Mouse (Mus musculus) hindbrain, embryonic 15.5 days (tissue): ENCODE measurements around the gene Atad1. TPM values are rescaled to one million over a fixed set of nuclear protein-coding genes. Genes with fewer than 3 reads are reported as not detected.
A peak's percentile ranks its signal among the peaks of the same experiment; 100 is the strongest.

ENCODE experiments used
- ATAC-seq: fragments of 200-750 bp; cut with Nextera tagmentation; 2 replicates; pipeline ENCODE4 v1.8.0; 2017; ENCODE audit warnings: low read depth, moderate number of reproducible peaks, moderate TSS enrichment; ENCODE audit not compliant: low FRiP score
- H3K27ac ChIP-seq: fragments of 300-500 bp; sonication (generic); replicated peaks from 2 replicates; pipeline ENCODE4 v1.5.1; 2015; ENCODE audit warnings: mild to moderate bottlenecking, inconsistent platforms
- H3K27me3 ChIP-seq: fragments of 300-500 bp; sonication (generic); 2 replicates; pipeline ENCODE4 v1.6.1; 2015; ENCODE audit warnings: control low read depth, inconsistent platforms
- H3K36me3 ChIP-seq: fragments of 300-500 bp; sonication (generic); 2 replicates; pipeline ENCODE4 v1.6.1; 2015; ENCODE audit warnings: control low read depth, inconsistent platforms
- H3K4me1 ChIP-seq: fragments of 300-500 bp; sonication (generic); replicated peaks from 2 replicates; pipeline ENCODE4 v1.6.1; 2015; ENCODE audit warnings: control low read depth, inconsistent platforms
- H3K4me2 ChIP-seq: fragments of 300-500 bp; sonication (generic); 2 replicates; pipeline ENCODE4 v1.6.1; 2015; ENCODE audit warnings: moderate library complexity, mild to moderate bottlenecking, inconsistent platforms
- H3K4me3 ChIP-seq: fragments of 300-500 bp; sonication (generic); 2 replicates; pipeline ENCODE4 v1.5.1; 2015; ENCODE audit warnings: mild to moderate bottlenecking, inconsistent platforms
- H3K9ac ChIP-seq: fragments of 300-500 bp; sonication (generic); 2 replicates; pipeline ENCODE4 v1.6.1; 2015; ENCODE audit warnings: inconsistent platforms
- H3K9me3 ChIP-seq: fragments of 300-500 bp; sonication (generic); 2 replicates; pipeline ENCODE4 v1.6.1; 2016; ENCODE audit warnings: control low read depth, inconsistent platforms
- WGBS: fragments of 180-500 bp; shearing (Covaris S2); methylation state at CpG from one replicate; pipeline ENCODE4 v1.1.7; 2015; 5-methylcytosine and 5-hydroxymethylcytosine counted together
- polyA plus RNA-seq: library from polyadenylated mRNA; unstranded; fragments of >200 nt; fragmentation: Nextera tagmentation; extraction: Ambion mirVana; gene quantifications from 2 replicates; pipeline ENCODE4 v1.2.1, GENCODE M21; 2015

Gene Atad1
- polyA plus RNA-seq, 1 experiment from 2014 or later = 112 TPM

DNA sequence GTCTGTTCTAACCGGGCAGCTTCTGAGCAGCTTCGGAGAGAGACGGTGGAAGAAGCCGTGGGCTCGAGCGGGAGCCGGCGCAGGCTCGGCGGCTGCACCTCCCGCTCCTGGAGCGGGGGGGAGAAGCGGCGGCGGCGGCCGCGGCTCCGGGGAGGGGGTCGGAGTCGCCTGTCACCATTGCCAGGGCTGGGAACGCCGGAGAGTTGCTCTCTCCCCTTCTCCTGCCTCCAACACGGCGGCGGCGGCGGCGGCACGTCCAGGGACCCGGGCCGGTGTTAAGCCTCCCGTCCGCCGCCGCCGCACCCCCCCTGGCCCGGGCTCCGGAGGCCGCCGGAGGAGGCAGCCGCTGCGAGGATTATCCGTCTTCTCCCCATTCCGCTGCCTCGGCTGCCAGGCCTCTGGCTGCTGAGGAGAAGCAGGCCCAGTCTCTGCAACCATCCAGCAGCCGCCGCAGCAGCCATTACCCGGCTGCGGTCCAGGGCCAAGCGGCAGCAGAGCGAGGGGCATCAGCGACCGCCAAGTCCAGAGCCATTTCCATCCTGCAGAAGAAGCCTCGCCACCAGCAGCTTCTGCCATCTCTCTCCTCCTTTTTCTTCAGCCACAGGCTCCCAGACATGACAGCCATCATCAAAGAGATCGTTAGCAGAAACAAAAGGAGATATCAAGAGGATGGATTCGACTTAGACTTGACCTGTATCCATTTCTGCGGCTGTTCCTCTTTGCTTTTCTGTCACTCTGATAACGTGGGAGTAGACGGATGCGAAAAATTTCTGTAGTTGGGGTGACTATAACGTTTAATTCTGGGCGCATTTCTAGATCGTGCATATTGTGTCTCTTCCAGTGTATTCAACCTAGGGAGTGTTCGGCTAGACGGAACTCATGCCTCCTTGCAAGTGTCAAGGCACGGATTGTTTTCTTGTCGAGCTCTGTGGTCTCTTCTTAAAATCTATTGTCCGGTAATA is 18.5 kb upstream of the Atad1 start:
- Histone ChIP-seq H3K36me3 (no peaks in the 10 kb centered on the region), H3K4me3 (peak overlapping the region; percentile 100), H3K4me1 (peaks cover 38% of the 10 kb centered on the region), H3K4me2 (peak overlapping the region; percentile 98), H3K9me3 (no peaks in the 10 kb centered on the region), H3K27ac (peak overlapping the region; percentile 100), H3K27me3 (no peaks in the 10 kb centered on the region), H3K9ac (peak overlapping the region; percentile 100)
- peak; percentile 0; the same call in 1 of the 2 replicates for ATAC-seq
- WGBS = under 1% methylated on average over 54 of the region's 69 CpGs

DNA sequence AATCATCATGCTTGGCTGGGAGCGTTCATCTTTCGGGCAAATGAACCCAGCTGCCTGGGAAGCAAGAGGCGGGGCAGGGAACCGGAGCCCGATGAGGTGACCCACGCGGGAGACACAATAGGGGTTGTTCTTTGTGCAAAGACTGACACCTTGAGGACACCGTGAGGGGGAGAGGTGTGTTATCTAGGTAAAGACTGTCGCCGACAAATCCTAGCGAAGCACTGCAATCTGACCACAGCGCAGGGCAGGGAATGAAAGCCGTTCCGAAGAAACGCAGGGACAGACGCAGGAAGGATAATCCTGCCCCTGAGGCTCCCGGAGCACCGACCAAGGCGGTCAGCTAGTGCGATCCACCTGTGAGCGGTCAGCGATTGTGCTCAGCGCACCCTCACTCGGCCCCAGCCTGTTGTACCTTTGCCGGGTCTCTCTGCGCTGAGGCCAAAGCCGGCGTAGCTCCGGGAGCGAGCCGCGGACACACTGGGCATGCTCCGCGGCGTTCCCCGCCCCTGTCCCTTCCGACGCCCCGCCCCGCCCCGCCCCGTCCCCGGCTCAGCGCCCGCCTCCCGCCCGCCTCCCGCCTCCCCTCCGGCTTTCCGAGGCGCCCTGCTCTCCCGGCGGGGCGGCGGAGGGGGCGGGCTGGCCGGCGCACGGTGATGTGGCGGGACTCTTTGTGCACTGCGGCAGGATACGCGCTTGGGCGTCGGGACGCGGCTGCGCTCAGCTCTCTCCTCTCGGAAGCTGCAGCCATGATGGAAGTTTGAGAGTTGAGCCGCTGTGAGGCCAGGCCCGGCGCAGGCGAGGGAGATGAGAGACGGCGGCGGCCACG is 17.5 kb upstream of the Atad1 start, which contains the start of gene Pten:
Pten (plus strand) TSS at position 598 of the 826 bp plus-strand sequence.
- peak; percentile 92 for ATAC-seq
- Histone ChIP-seq H3K36me3 (no peaks in the 10 kb centered on the region), H3K4me1 (peaks cover 28% of the 10 kb centered on the region), H3K4me3 (peak within 1 kb of the TSS; percentile 100), H3K4me2 (peak within 1 kb of the TSS; percentile 98), H3K9ac (peak within 1 kb of the TSS; percentile 100), H3K27ac (peak within 1 kb of the TSS; percentile 100), H3K27me3 (no peaks in the 10 kb centered on the region), H3K9me3 (no peaks in the 10 kb centered on the region)
- under 1% methylated on average over 55 of the region's 77 CpGs for whole genome bisulfite sequencing

DNA sequence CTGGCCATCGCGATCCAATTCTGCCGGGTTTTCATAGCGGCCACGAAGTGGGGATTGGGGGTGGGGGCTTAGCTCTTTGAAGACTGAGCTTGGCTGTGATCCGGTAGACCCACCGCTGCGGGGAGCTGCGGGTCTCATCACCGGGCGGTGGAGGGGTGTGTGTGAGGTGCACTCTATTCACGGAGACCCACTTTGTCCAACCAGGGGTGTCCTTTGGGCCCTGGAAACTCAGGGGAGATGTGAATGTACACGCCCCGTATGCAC is 17.0 kb upstream of the Atad1 start:
- no peaks in the 10 kb centered on the region for H3K27me3 ChIP-seq
- peaks cover 26% of the 10 kb centered on the region for H3K4me1 ChIP-seq
- peak overlapping the region; percentile 100 for H3K4me3 ChIP-seq
- no peaks in the 10 kb centered on the region for H3K36me3 ChIP-seq
- peak overlapping the region; percentile 100 for H3K27ac ChIP-seq
- peak overlapping the region; percentile 78 for H3K9ac ChIP-seq
- peak; percentile 67 for ATAC-seq
- H3K9me3 ChIP-seq = no peaks in the 10 kb centered on the region
- under 1% methylated on average over 14 of the region's 14 CpGs for WGBS
- H3K4me2 ChIP-seq = peak overlapping the region; percentile 98

DNA sequence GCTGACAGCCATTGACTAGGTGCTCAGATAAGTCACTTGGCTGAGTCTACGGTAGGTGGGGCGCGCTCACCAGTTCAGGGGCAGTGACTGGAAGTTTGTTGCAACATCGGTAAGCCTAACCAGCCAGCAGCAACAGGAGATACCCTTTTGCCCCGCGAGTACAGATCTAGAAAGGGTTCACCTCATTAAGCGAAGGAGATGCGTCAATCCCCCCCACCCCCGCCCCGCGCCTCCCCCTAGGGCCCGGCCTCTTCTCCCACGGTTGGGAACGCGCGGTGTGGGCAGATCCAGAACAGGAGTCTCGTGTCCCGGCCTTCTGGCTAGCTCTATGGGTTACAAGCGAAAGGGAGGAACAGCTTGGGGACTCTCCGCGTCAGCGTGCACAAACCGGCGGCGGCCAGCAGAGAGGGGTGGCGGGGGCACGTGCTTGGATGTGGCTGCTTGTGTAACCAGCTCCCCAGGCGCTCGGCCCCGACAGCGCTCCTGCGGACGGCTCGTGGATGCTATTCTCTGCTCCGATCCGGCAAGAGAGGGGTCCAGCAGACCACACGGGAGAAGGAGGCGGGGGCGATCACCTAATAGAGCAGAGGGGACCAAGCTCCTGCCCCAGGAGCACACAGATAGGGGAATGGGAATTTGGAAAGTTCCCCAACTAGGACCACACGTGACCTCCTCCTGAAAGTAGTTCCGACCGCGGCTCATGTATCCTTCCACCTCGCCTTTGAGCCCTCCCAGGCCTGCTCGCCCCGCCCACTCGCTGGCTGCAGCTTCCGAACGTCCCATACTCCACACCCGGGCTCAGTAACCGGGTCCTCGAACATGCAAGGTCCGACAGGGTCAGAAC is 16.4 kb upstream of the Atad1 start:
- H3K27me3 ChIP-seq = no peaks in the 10 kb centered on the region
- H3K4me2 ChIP-seq = peak overlapping the region; percentile 98
- no peaks in the 10 kb centered on the region for H3K36me3 ChIP-seq
- peaks cover 23% of the 10 kb centered on the region for H3K4me1 ChIP-seq
- peak overlapping the region; percentile 100 for H3K27ac ChIP-seq
- no peaks in the 10 kb centered on the region for H3K9me3 ChIP-seq
- H3K9ac ChIP-seq = peak overlapping the region; percentile 78
- ATAC-seq = peak; percentile 87
- peak overlapping the region; percentile 100 for H3K4me3 ChIP-seq
- WGBS = under 1% methylated on average over 53 of the region's 53 CpGs

DNA sequence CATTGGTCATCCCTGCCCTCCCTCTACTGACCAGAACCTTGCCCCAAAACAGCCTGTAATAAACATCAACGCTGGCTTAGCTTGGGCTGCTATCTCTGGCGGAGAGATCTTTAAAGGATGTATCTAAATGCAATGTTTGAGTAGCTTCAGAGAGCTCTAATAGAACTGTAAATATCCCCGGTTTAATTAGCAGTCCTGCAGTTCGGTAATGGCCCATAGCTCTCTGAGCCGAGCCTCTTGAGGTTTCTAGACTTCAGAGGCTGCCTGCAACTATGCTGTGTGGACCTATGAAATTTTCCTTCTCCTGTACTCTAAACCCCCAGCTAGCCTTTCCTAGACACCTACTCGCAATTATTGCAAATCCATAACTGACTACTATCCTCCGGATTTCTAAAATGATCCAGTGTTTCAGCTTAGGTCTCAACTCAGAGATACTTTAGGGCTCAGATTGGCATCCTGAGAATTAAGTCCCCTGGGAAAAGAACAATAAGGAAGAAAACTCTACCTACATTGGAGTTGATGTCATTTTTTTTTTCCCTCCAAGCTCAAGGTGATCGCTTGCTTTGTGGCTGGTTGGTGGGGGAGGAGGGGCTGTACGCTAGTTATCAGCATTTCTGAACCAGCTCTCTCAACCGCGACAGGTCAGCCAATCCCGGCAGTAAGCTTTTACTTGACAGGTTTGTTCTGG is 15.7 kb upstream of the Atad1 start:
- H3K27ac ChIP-seq = peak overlapping the region; percentile 100
- peak overlapping the region; percentile 98 for H3K4me2 ChIP-seq
- peaks cover 17% of the 10 kb centered on the region for H3K4me1 ChIP-seq
- H3K36me3 ChIP-seq = no peaks in the 10 kb centered on the region
- 4% methylated on average over 12 of the region's 12 CpGs for WGBS
- no peaks in the 10 kb centered on the region for H3K27me3 ChIP-seq
- no peak for ATAC-seq
- peak overlapping the region; percentile 100 for H3K4me3 ChIP-seq
- H3K9ac ChIP-seq = peak overlapping the region; percentile 78
- no peaks in the 10 kb centered on the region for H3K9me3 ChIP-seq

DNA sequence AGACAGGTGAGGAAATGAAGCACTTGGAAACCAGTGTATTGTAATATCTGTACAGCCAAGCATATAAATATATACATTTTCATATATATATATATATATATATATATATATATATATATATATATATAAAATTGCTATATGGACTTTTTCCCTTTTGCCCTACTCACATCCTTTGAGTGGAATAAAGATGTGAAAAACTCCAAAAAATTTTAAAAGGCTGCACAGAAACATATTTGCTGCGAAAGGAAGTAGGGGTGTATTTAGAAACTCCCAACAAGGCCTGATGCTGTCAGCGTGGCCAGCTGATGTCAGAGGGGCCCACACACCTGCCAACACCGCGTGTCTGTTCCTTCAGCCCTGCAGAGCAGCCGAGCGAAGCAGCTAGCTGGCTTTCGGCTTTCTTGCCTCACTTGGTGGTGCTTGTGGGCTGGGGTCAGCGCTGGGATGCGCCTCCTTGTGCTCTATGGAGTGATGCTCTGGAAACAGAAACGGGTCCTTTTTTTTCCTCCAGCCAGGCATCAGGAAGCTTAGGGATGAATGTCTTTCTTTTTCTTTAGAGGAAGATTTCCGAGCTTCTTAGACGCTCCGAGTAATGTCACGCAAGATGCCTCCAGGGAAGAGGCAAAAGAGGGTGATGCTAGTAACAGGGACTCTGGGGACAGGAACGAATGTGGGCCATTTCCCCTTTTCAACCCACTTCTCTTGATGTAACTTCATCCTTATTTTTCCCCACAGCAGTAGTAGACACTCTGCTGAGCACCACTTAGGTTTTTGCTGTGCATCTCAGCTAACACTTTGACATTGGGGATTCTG is 14.8 kb upstream of the Atad1 start:
- 13% methylated on average over 15 of the region's 15 CpGs for WGBS
- no peaks in the 10 kb centered on the region for H3K36me3 ChIP-seq
- ATAC-seq = no peak
- H3K27ac ChIP-seq = no peak overlapping the region
- peak overlapping the region; percentile 98 for H3K4me2 ChIP-seq
- no peaks in the 10 kb centered on the region for H3K27me3 ChIP-seq
- H3K4me3 ChIP-seq = no peak overlapping the region
- H3K9ac ChIP-seq = peak overlapping the region; percentile 25; the same call in 1 of the 2 replicates
- no peaks in the 10 kb centered on the region for H3K9me3 ChIP-seq
- peaks cover 14% of the 10 kb centered on the region for H3K4me1 ChIP-seq

DNA sequence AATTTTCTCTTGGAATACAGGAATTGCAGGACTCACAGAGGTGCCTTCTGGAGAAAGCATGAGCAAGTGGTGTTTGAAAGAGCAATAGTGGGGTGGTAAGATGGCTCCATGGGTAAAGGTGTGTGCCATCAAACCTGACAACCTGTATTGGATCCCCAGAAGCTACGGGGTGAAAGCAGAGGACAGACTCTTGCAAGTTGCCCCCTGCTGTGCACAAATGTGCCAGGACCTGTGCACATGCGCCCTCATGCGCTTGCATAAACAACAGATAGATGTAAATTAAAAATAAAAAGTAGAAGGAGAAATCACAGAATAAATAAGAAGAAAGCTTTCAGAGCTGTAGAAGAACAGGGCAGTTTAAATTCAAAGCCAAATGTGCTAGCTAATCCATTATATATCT is 13.8 kb upstream of the Atad1 start:
- Histone ChIP-seq H3K4me2 (no peak overlapping the region), H3K9ac (no peak overlapping the region), H3K27ac (no peak overlapping the region), H3K4me1 (peaks cover 14% of the 10 kb centered on the region), H3K36me3 (no peaks in the 10 kb centered on the region), H3K27me3 (no peaks in the 10 kb centered on the region), H3K9me3 (no peaks in the 10 kb centered on the region), H3K4me3 (no peak overlapping the region)
- 71% methylated on average over 3 of the region's 3 CpGs for WGBS
- no peak for ATAC-seq

DNA sequence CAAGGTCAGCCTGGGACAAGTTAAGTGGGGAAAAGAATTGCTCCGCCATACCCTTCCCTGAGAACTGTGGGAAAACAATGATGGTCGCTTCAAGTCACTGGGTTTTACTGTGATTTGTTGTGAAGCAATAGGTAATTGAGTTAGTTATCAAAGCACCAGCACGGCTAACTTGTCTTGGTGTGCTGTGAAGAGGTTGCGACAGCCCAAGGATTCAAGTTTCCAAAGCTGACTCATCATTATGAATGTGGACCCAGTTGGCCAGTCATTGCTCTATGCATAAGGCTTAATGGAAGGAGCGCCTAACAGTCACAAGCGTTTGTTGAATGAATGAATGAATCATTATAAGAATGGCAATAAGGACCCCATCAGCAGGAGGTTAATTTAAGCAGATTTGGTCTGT is 12.8 kb upstream of the Atad1 start:
- WGBS = 96% methylated on average over 6 of the region's 6 CpGs
- ATAC-seq = no peak
- no peak overlapping the region for H3K4me3 ChIP-seq
- H3K27me3 ChIP-seq = no peaks in the 10 kb centered on the region
- H3K9me3 ChIP-seq = no peaks in the 10 kb centered on the region
- no peaks in the 10 kb centered on the region for H3K36me3 ChIP-seq
- peaks cover 14% of the 10 kb centered on the region for H3K4me1 ChIP-seq
- no peak overlapping the region for H3K4me2 ChIP-seq
- no peak overlapping the region for H3K9ac ChIP-seq
- H3K27ac ChIP-seq = no peak overlapping the region

DNA sequence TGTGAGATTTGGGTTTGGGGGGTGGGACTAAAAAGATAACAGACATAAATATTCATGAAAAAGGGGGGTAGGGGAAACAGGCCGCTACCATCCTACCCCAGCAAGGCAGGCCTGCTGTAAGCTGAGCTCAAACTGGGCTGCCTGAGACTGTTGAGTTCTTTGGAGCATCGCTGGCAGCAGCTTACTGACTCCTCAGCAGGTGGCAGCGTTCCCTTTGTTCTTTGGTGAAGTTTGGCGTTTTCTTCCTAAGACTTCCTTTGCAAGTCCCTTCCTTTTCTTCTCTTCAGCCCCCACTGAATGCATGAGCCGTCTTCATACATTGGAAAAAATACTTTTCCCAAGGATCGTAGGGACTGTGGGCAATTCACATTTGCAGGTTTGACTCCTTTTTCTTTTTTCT is 9.8 kb upstream of the Atad1 start:
- H3K4me1 ChIP-seq = peaks cover 2% of the 10 kb centered on the region
- WGBS = 6% methylated on average over 6 of the region's 6 CpGs
- no peaks in the 10 kb centered on the region for H3K36me3 ChIP-seq
- H3K27me3 ChIP-seq = no peaks in the 10 kb centered on the region
- H3K9ac ChIP-seq = no peak overlapping the region
- H3K4me3 ChIP-seq = no peak overlapping the region
- no peak overlapping the region for H3K27ac ChIP-seq
- no peak for ATAC-seq
- H3K9me3 ChIP-seq = no peaks in the 10 kb centered on the region
- no peak overlapping the region for H3K4me2 ChIP-seq

DNA sequence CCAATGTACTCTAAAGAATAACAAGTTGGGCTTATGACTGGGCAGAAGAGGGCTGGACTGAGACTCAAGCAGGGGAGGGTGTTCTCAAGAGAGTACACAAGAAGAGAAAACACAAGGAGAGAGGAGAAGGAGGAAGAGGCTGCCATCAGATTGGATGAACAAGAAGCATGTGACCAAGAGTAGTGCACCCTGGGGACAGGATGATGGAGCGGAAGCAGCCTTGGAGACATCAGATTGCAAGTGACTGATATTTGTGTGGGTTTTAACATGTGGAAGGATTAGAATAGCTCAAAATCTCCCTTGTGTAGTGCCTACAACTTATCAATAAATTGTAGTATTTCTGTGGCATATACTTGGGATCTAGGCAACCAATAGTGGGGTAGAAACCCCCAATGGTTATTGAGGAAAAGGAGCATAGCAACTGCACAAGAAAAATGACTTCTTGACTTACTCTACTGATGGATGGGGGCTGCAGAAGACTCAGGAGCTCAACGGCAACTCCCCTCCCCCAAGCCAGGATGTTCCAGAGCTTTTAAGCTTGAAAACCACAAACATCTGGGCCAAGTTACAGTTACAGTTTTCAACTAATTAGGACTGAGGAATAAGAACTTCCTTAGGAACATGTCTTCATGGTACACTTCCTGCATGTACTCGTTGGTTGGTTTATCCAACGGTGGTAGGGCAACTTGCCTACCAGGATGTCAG is 1.2 kb upstream of the Atad1 start:
- H3K9me3 ChIP-seq = no peaks in the 10 kb centered on the region
- H3K36me3 ChIP-seq = no peaks in the 10 kb centered on the region
- no peaks in the 10 kb centered on the region for H3K27me3 ChIP-seq
- no peaks in the 10 kb centered on the region for H3K4me1 ChIP-seq
- ATAC-seq = no peak
- 92% methylated on average over 4 of the region's 4 CpGs for WGBS
- no peak overlapping the region for H3K9ac ChIP-seq
- no peak overlapping the region for H3K27ac ChIP-seq
- H3K4me2 ChIP-seq = no peak overlapping the region
- no peak overlapping the region for H3K4me3 ChIP-seq
